Mouse (Mus musculus): Measurements from ENCODE around the gene Olfr520. TPM values are rescaled to one million over a fixed set of nuclear protein-coding genes. Genes with fewer than 3 reads are reported as not detected.
"Not testable (repeated sequence)": the region's sequence is repeated elsewhere in the genome, so short reads cannot be mapped to it uniquely, and the experiment has no call there.

Gene Olfr520
- polyA plus RNA-seq (2012; rRNA removed), result not detected in 2 replicates

DNA sequence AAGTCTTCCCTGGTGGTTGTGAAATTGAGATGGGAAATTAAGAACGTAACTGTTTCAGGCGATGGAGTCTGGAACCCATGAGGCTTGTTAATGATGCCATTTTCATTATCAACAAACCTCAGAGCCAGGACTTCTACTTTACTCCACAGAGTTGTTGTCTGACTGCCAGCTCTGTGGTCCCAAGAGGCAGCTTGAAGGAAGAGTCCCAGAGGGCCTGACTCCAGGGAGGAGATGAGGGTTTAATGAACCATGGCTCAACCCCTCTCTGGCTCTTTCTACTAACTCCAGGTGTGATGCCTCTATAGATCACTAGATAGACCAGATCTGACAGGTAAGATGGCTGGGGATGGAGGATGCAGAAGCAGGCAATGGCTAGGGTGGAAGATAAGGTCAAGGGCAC is at the start of gene Olfr520:
Gene Olfr520, plus strand, starts transcription at position 301 of the 400 bp plus-strand sequence.
- Histone ChIP-seq H3K27me3 (replicated peaks; ENCODE audit: control insufficient read depth, insufficient read depth, low read length) (no peaks in the 10 kb centered on the region), H3K4me3 (ENCODE audit: insufficient read depth, low read depth, low read length) (no peak within 1 kb of the TSS), H3K36me3 (ENCODE audit: control insufficient read depth, insufficient read depth, low read length) (no peaks in the 10 kb centered on the region), H3K27ac (ENCODE audit: insufficient read depth, low read depth, low read length) (no peak within 1 kb of the TSS), H3K4me1 (ENCODE audit: control insufficient read depth, insufficient read depth, low read length) (no peaks in the 10 kb centered on the region)
- WGBS, result 75% methylated on average over 2 of the region's 2 CpGs
- DNase-seq, result no peak
- TF ChIP-seq POLR2A (IDR thresholded peaks at IDR 0.05; ENCODE audit: low read depth, low read length) (no peak), CTCF (conservative IDR thresholded peaks at IDR 0.05; ENCODE audit: insufficient read depth, insufficient read length, low read depth, low read length) (no peak)

DNA sequence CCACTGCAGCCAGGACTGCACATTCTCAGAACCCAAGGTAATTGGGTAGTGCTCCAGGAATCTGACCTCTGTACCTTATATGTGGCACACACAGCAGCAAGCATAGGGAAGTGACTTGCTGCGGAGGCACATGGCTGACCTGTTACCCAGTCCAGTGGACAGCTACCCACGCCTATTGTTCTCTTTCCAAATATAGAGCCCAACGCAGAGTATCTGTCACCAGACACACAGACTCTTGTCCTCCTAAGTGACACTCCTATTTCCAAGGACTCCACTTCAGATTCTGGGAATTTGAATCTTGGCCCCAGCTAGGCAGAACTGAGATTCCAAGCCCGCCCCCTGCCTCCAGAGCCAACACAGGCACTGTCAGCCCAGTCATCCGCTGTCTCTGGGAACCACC is 49.3 kb upstream of the Olfr520 start:
- 65% methylated on average over 5 of the region's 5 CpGs for WGBS
- no peaks in the 10 kb centered on the region for H3K4me1 ChIP-seq (ENCODE audit: control insufficient read depth, insufficient read depth, low read length)
- H3K4me3 ChIP-seq (ENCODE audit: insufficient read depth, low read depth, low read length), result no peak overlapping the region
- peak; percentile 72 for DNase-seq
- no peaks in the 10 kb centered on the region for H3K27me3 ChIP-seq (replicated peaks; ENCODE audit: control insufficient read depth, insufficient read depth, low read length)
- H3K36me3 ChIP-seq (ENCODE audit: control insufficient read depth, insufficient read depth, low read length), result no peaks in the 10 kb centered on the region
- no peak overlapping the region for H3K27ac ChIP-seq (ENCODE audit: insufficient read depth, low read depth, low read length)
- no peak for TF ChIP-seq CTCF (conservative IDR thresholded peaks at IDR 0.05; ENCODE audit: insufficient read depth, insufficient read length, low read depth, low read length)
- no peak for TF ChIP-seq POLR2A (IDR thresholded peaks at IDR 0.05; ENCODE audit: low read depth, low read length)

GRCm38 (mm10) chr7:99684086-99684485 is 46.0 kb upstream of the Olfr520 start:
- WGBS, result 61% methylated on average over 4 of the region's 4 CpGs
- no peak for TF ChIP-seq CTCF (conservative IDR thresholded peaks at IDR 0.05; ENCODE audit: insufficient read depth, insufficient read length, low read depth, low read length)
- no peak for TF ChIP-seq POLR2A (IDR thresholded peaks at IDR 0.05; ENCODE audit: low read depth, low read length)
- Histone ChIP-seq H3K27ac (ENCODE audit: insufficient read depth, low read depth, low read length) (no peak overlapping the region), H3K4me3 (ENCODE audit: insufficient read depth, low read depth, low read length) (no peak overlapping the region), H3K27me3 (replicated peaks; ENCODE audit: control insufficient read depth, insufficient read depth, low read length) (no peaks in the 10 kb centered on the region), H3K4me1 (ENCODE audit: control insufficient read depth, insufficient read depth, low read length) (no peaks in the 10 kb centered on the region), H3K36me3 (ENCODE audit: control insufficient read depth, insufficient read depth, low read length) (no peaks in the 10 kb centered on the region)
- DNase-seq, result no peak

- no peak for DNase-seq
- 60% methylated on average over 7 of the region's 7 CpGs for whole genome bisulfite sequencing
- no peak overlapping the region for H3K4me3 ChIP-seq (ENCODE audit: insufficient read depth, low read depth, low read length)
- no peak overlapping the region for H3K27ac ChIP-seq (ENCODE audit: insufficient read depth, low read depth, low read length)
- peaks cover 7% of the 10 kb centered on the region; the same call in 1 of the 2 replicates for H3K4me1 ChIP-seq (ENCODE audit: control insufficient read depth, insufficient read depth, low read length)
- TF ChIP-seq CTCF (conservative IDR thresholded peaks at IDR 0.05; ENCODE audit: insufficient read depth, insufficient read length, low read depth, low read length) (no peak), POLR2A (IDR thresholded peaks at IDR 0.05; ENCODE audit: low read depth, low read length) (no peak)
- H3K27me3 ChIP-seq (replicated peaks; ENCODE audit: control insufficient read depth, insufficient read depth, low read length), result no peaks in the 10 kb centered on the region
- H3K36me3 ChIP-seq (ENCODE audit: control insufficient read depth, insufficient read depth, low read length), result no peaks in the 10 kb centered on the region
Measured at GRCm38 (mm10) chr7:99690819-99691218, 39.3 kb upstream of the Olfr520 start.

GRCm38 (mm10) chr7:99692396-99692795 is 37.7 kb upstream of the Olfr520 start:
- Histone ChIP-seq H3K36me3 (ENCODE audit: control insufficient read depth, insufficient read depth, low read length) (no peaks in the 10 kb centered on the region), H3K27me3 (replicated peaks; ENCODE audit: control insufficient read depth, insufficient read depth, low read length) (no peaks in the 10 kb centered on the region), H3K4me1 (ENCODE audit: control insufficient read depth, insufficient read depth, low read length) (peaks cover 11% of the 10 kb centered on the region; the same call in 1 of the 2 replicates), H3K27ac (ENCODE audit: insufficient read depth, low read depth, low read length) (no peak overlapping the region), H3K4me3 (ENCODE audit: insufficient read depth, low read depth, low read length) (no peak overlapping the region)
- no peak for TF ChIP-seq POLR2A (IDR thresholded peaks at IDR 0.05; ENCODE audit: low read depth, low read length)
- TF ChIP-seq CTCF (conservative IDR thresholded peaks at IDR 0.05; ENCODE audit: insufficient read depth, insufficient read length, low read depth, low read length), result no peak
- no peak for DNase-seq
- 38% methylated on average over 3 of the region's 3 CpGs for WGBS

DNA sequence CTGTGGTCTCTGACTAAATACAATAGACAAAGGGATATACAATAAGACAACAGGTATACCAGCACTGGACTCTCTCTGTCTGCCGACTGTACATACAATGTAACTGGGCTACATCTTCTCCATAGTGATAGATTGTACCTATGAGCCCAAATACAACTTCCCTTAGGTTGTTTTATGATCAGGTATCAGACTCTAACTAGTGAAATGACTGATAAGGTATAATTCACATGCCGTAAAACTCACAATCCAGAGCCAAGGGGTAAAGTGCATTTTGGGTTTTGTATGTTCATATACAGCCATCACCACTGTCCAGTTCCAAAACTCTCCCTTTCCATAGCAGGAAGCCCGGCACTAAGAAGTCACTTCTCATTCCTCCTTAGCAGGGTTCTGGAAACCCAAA is 36.7 kb upstream of the Olfr520 start:
- 96% methylated on average over 3 of the region's 3 CpGs for WGBS
- TF ChIP-seq POLR2A (IDR thresholded peaks at IDR 0.05; ENCODE audit: low read depth, low read length), result no peak
- TF ChIP-seq CTCF (conservative IDR thresholded peaks at IDR 0.05; ENCODE audit: insufficient read depth, insufficient read length, low read depth, low read length), result no peak
- peaks cover 11% of the 10 kb centered on the region; the same call in 1 of the 2 replicates for H3K4me1 ChIP-seq (ENCODE audit: control insufficient read depth, insufficient read depth, low read length)

DNA sequence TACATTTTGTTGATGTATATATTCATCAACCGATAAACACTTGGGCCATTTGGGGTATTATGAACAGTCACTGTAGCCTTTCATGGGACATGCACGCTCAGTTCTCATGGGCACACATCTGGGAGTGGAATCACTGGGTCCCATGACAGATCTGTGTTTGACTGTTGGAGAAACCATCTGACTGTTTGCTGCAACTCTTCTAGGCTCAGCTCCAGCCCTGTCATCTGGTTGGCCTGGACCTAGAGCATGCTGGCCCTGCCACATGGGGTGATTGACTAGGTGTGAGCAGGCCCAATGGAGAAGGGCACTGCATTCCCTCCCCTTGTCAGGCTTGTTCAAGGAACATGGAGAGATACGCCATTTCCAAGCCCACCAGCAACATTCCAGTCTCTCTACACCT is 36.1 kb upstream of the Olfr520 start:
- 96% methylated on average over 3 of the region's 3 CpGs for WGBS

More for the DNA sequence above, 36.7 kb upstream of the Olfr520 start:
- no peak overlapping the region for H3K27ac ChIP-seq (ENCODE audit: insufficient read depth, low read depth, low read length)
- no peaks in the 10 kb centered on the region for H3K27me3 ChIP-seq (replicated peaks; ENCODE audit: control insufficient read depth, insufficient read depth, low read length)
- H3K4me3 ChIP-seq (ENCODE audit: insufficient read depth, low read depth, low read length), result no peak overlapping the region
- H3K36me3 ChIP-seq (ENCODE audit: control insufficient read depth, insufficient read depth, low read length), result no peaks in the 10 kb centered on the region
- no peak for DNase-seq

GRCm38 (mm10) chr7:99694424-99694823 is 35.6 kb upstream of the Olfr520 start:
- 60% methylated on average over 5 of the region's 5 CpGs for WGBS
- H3K27ac ChIP-seq (ENCODE audit: insufficient read depth, low read depth, low read length); H3K36me3 ChIP-seq (ENCODE audit: control insufficient read depth, insufficient read depth, low read length); H3K4me3 ChIP-seq (ENCODE audit: insufficient read depth, low read depth, low read length); H3K27me3 ChIP-seq (replicated peaks; ENCODE audit: control insufficient read depth, insufficient read depth, low read length): not testable (repeated sequence)
- peaks cover 11% of the 10 kb centered on the region; the same call in 1 of the 2 replicates for H3K4me1 ChIP-seq (ENCODE audit: control insufficient read depth, insufficient read depth, low read length)
- peak; percentile 31 for DNase-seq

More for the DNA sequence above, 36.1 kb upstream of the Olfr520 start:
- DNase-seq, result no peak
- no peak for TF ChIP-seq CTCF (conservative IDR thresholded peaks at IDR 0.05; ENCODE audit: insufficient read depth, insufficient read length, low read depth, low read length)
- H3K27ac ChIP-seq (ENCODE audit: insufficient read depth, low read depth, low read length), result no peak overlapping the region
- no peaks in the 10 kb centered on the region for H3K36me3 ChIP-seq (ENCODE audit: control insufficient read depth, insufficient read depth, low read length)
- H3K4me3 ChIP-seq (ENCODE audit: insufficient read depth, low read depth, low read length), result no peak overlapping the region
- no peaks in the 10 kb centered on the region for H3K27me3 ChIP-seq (replicated peaks; ENCODE audit: control insufficient read depth, insufficient read depth, low read length)
- H3K4me1 ChIP-seq (ENCODE audit: control insufficient read depth, insufficient read depth, low read length), result peaks cover 11% of the 10 kb centered on the region; the same call in 1 of the 2 replicates

Data from kidney, adult 2 months (tissue).